Mouse (Mus musculus): Measurements from ENCODE around the gene Cdx4. TPM values are rescaled to one million over a fixed set of nuclear protein-coding genes. Genes with fewer than 3 reads are reported as not detected.

The Cdx4 gene
- polyA plus RNA-seq, 1 experiment from 2014 or later: not detected

GRCm38 (mm10) chrX:103371221-103371620 lies 50.0 kb downstream of the Cdx4 start:
- no peak overlapping the region for H3K4me3 ChIP-seq (ENCODE audit: low read length)
- peaks cover 8% of the 10 kb centered on the region; the same call in 1 of the 2 replicates for H3K27me3 ChIP-seq (ENCODE audit: insufficient read depth, low read length)
- no peak overlapping the region for H3K4me2 ChIP-seq (replicated peaks; ENCODE audit: low read depth, low read length)
- H3K27ac ChIP-seq (ENCODE audit: low read length): no peak overlapping the region
- H3K4me1 ChIP-seq (ENCODE audit: insufficient read depth, low read length): no peaks in the 10 kb centered on the region
- WGBS: 63% methylated on average over 2 of the region's 2 CpGs
- H3K9ac ChIP-seq (replicated peaks; ENCODE audit: low read length): no peak overlapping the region
- H3K9me3 ChIP-seq (ENCODE audit: low read length): no peaks in the 10 kb centered on the region
- no peaks in the 10 kb centered on the region for H3K36me3 ChIP-seq (ENCODE audit: insufficient read depth, low read length)
- no peak for ATAC-seq (ENCODE audit: low FRiP score, low TSS enrichment)

- no peak overlapping the region for H3K9ac ChIP-seq (replicated peaks; ENCODE audit: low read length)
- no peak overlapping the region for H3K27ac ChIP-seq (ENCODE audit: low read length)
- ATAC-seq (ENCODE audit: low FRiP score, low TSS enrichment): no peak
- H3K4me2 ChIP-seq (replicated peaks; ENCODE audit: low read depth, low read length): no peak overlapping the region
- no peak overlapping the region for H3K4me3 ChIP-seq (ENCODE audit: low read length)
- 43% methylated on average over 2 of the region's 2 CpGs for WGBS
- H3K9me3 ChIP-seq (ENCODE audit: low read length): no peaks in the 10 kb centered on the region
- H3K36me3 ChIP-seq (ENCODE audit: insufficient read depth, low read length): no peaks in the 10 kb centered on the region
- no peaks in the 10 kb centered on the region for H3K4me1 ChIP-seq (ENCODE audit: insufficient read depth, low read length)
- H3K27me3 ChIP-seq (ENCODE audit: insufficient read depth, low read length): peaks cover 8% of the 10 kb centered on the region; the same call in 1 of the 2 replicates
These were observed 50.4 kb downstream of the Cdx4 start for GRCm38 (mm10) chrX:103371627-103372026.

GRCm38 (mm10) chrX:103374250-103374649 lies 53.1 kb downstream of the Cdx4 start:
- H3K4me3 ChIP-seq (ENCODE audit: low read length): no peak overlapping the region
- H3K9me3 ChIP-seq (ENCODE audit: low read length): no peaks in the 10 kb centered on the region
- no peaks in the 10 kb centered on the region for H3K36me3 ChIP-seq (ENCODE audit: insufficient read depth, low read length)
- peaks cover 13% of the 10 kb centered on the region; the same call in 1 of the 2 replicates for H3K27me3 ChIP-seq (ENCODE audit: insufficient read depth, low read length)
- 70% methylated on average over 5 of the region's 5 CpGs for WGBS
- no peak overlapping the region for H3K27ac ChIP-seq (ENCODE audit: low read length)
- no peaks in the 10 kb centered on the region for H3K4me1 ChIP-seq (ENCODE audit: insufficient read depth, low read length)
- no peak for ATAC-seq (ENCODE audit: low FRiP score, low TSS enrichment)
- no peak overlapping the region for H3K4me2 ChIP-seq (replicated peaks; ENCODE audit: low read depth, low read length)
- no peak overlapping the region for H3K9ac ChIP-seq (replicated peaks; ENCODE audit: low read length)

Other genes starting within 250 kb of the Cdx4 start
- gene Nap1l2, start 134.8 kb upstream of the Cdx4 start, polyA plus RNA-seq (2015; fragmentation: Nextera tagmentation; extraction: Ambion mirVana): 0.67 and 0.99 TPM in 2 replicates
- 3.0 and 4.3 TPM in 2 replicates for gene Chic1, start 35.1 kb downstream of the Cdx4 start, polyA plus RNA-seq (2015; fragmentation: Nextera tagmentation; extraction: Ambion mirVana)
- 0.20 and 0.67 TPM in 2 replicates for gene Tsx, start 93.1 kb downstream of the Cdx4 start, polyA plus RNA-seq (2015; fragmentation: Nextera tagmentation; extraction: Ambion mirVana)
- not detected in 2 replicates for gene Gm26992, start 100.6 kb downstream of the Cdx4 start, polyA plus RNA-seq (2015; fragmentation: Nextera tagmentation; extraction: Ambion mirVana)